Mouse (Mus musculus) adrenal gland, postnatal 10 days (tissue): ENCODE measurements at regions not wholly inside any gene's neighbourhood (a gene's known extent, or its start where the extent isn't known, plus 50 kb on each side); places are given as distances from the start of the nearest gene placed in this dataset.
A peak's percentile ranks its signal among the peaks of the same experiment; 100 is the strongest.

Experiments used
- DNase-seq: peaks from one replicate; pipeline ENCODE4 v3.0.0; 2021; ENCODE audit warnings: mixed read lengths

- DNase-seq, result no peak
Observed at GRCm38 (mm10) chr8:36304809-36305208, 539.2 kb downstream of the Gm19410 start.

GRCm38 (mm10) chr8:36306336-36306735, 540.7 kb downstream of the Gm19410 start:
- no peak for DNase-seq

- no peak for DNase-seq
Observed at GRCm38 (mm10) chr8:36307496-36307895, 541.9 kb downstream of the Gm19410 start.

GRCm38 (mm10) chr8:36308056-36308455, 542.5 kb downstream of the Gm19410 start:
- no peak for DNase-seq

- DNase-seq, result no peak
Observed at GRCm38 (mm10) chr8:36309326-36309725, 543.7 kb downstream of the Gm19410 start.

GRCm38 (mm10) chr8:36309952-36310351, 544.4 kb downstream of the Gm19410 start:
- DNase-seq, result peak; percentile 48

- no peak for DNase-seq
Observed at GRCm38 (mm10) chr8:36311734-36312133, 546.1 kb downstream of the Gm19410 start.

- DNase-seq, result no peak
Observed at GRCm38 (mm10) chr8:36312963-36313362, 547.4 kb downstream of the Gm19410 start.

GRCm38 (mm10) chr8:36318396-36318795, 552.8 kb downstream of the Gm19410 start:
- DNase-seq, result no peak

GRCm38 (mm10) chr8:36318884-36319283, 553.3 kb downstream of the Gm19410 start:
- no peak for DNase-seq

GRCm38 (mm10) chr8:36319314-36319959, 553.8 kb downstream of the Gm19410 start:
- no peak for DNase-seq

GRCm38 (mm10) chr8:36322125-36322524, 556.5 kb downstream of the Gm19410 start:
- DNase-seq, result no peak

- no peak for DNase-seq
Observed at GRCm38 (mm10) chr8:36322578-36322977, 557.0 kb downstream of the Gm19410 start.

- DNase-seq, result no peak
Observed at GRCm38 (mm10) chr8:36338628-36339027, 573.0 kb downstream of the Gm19410 start.

- DNase-seq, result no peak
Observed at GRCm38 (mm10) chr8:36339449-36339848, 573.9 kb downstream of the Gm19410 start.

GRCm38 (mm10) chr8:36340454-36340853, 574.9 kb downstream of the Gm19410 start:
- no peak for DNase-seq

- no peak for DNase-seq
Observed at GRCm38 (mm10) chr8:36341965-36342364, 576.4 kb downstream of the Gm19410 start.

GRCm38 (mm10) chr8:36342650-36343049, 577.1 kb downstream of the Gm19410 start:
- no peak for DNase-seq

- peak; percentile 89 for DNase-seq
Observed at GRCm38 (mm10) chr8:36346682-36347324, 581.2 kb downstream of the Gm19410 start.

GRCm38 (mm10) chr8:36348067-36348466, 582.5 kb downstream of the Gm19410 start:
- no peak for DNase-seq

- no peak for DNase-seq
Observed at GRCm38 (mm10) chr8:36354926-36355325, 589.3 kb downstream of the Gm19410 start.

GRCm38 (mm10) chr8:36358998-36359397, 593.4 kb downstream of the Gm19410 start:
- DNase-seq, result no peak

GRCm38 (mm10) chr8:36361255-36361654, 595.7 kb downstream of the Gm19410 start:
- DNase-seq, result peak; percentile 85

- no peak for DNase-seq
Observed at GRCm38 (mm10) chr8:36361818-36362217, 596.2 kb downstream of the Gm19410 start.
